Mouse (Mus musculus) skeletal muscle tissue, adult 2 months (tissue): ENCODE results near the gene Ap3m1.
"Not testable (repeated sequence)": the region's sequence is repeated elsewhere in the genome, so short reads cannot be mapped to it uniquely, and the experiment has no call there.

Experiments used
- DNase-seq: peaks from one replicate; pipeline ENCODE4 v3.0.0-alpha.2; 2012; ENCODE audit warnings: low read depth, low spot score

Gene Ap3m1

GRCm38 (mm10) chr14:21052112-21052780 is at the start of gene Ap3m1, which contains the start of gene Adk:
TSS of gene Ap3m1 (minus strand) at chr14:21052508.
TSS of gene Adk (plus strand) at chr14:21052574.
- DNase-seq = peak; percentile 94

- no peak for DNase-seq
Measured at GRCm38 (mm10) chr14:21101562-21101961, 49.3 kb upstream of the Ap3m1 start.

GRCm38 (mm10) chr14:21100876-21101275 is 48.6 kb upstream of the Ap3m1 start:
- DNase-seq = no peak

GRCm38 (mm10) chr14:21099371-21099770 is 47.1 kb upstream of the Ap3m1 start:
- no peak for DNase-seq

DNA sequence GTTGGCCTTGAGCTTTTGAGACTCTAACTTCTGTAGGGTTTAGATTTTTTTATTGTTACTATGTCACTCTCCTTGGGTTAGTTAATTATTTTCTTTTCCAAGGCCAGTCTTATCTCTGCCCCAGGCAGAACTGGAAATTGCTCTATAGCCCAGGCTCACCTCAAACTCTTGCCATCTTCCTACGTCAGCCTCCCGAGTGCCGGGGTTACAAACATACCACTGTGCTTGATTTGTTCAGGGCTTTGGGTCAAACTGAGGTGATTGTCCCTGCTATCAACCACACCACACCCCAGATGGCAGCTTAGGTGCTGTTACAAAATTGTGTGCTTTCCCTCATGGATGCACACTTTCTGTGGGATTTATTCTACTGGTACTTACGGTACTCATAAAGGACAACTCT is 44.4 kb upstream of the Ap3m1 start:
- no peak for DNase-seq

- no peak for DNase-seq
Measured at GRCm38 (mm10) chr14:21096279-21096678, 44.0 kb upstream of the Ap3m1 start.

DNA sequence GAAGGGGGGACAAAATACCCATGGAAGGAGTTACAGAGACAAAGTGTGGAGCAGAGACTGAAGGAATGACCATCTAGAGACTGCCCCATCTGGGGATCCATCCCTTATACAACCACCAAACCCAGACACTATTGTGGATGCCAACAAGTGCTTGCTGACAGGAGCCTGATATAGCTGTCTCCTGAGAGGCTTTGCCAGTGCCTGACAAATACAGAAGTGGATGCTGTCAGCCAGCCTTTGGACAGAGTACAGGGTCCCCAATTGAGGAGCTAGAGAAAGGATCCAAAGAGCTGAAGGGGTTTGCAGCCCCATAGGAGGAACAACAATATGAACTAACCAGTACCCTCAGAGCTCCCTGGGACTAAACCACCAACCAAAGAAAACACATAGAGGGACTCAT is 41.9 kb upstream of the Ap3m1 start:
- not testable (repeated sequence) for DNase-seq

DNA sequence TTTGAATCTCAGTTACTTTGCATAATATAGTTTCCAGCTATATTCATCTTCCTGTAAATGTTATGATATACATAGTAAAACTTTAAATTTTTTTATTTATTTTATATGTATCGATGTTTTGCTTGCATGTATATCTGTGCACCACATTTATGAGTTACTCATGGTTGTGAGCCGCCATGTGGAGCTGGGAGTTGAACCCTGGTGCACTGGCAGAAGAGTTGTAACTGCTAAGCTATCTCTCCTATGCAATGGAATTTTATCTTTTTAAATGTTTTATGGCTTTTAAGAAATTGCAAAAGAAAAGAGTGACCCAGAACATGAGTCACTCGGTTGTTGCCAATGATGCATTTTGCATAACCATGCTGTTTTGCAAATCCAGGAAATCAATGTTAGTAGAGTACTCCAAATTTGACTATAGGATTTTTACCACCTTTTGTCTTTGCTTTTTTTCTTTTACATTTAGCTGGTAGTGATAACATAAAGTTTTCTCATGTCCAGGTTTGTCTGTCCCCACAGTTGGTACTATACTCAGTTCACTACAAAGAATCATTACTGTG is 38.7 kb upstream of the Ap3m1 start:
- DNase-seq = no peak

DNA sequence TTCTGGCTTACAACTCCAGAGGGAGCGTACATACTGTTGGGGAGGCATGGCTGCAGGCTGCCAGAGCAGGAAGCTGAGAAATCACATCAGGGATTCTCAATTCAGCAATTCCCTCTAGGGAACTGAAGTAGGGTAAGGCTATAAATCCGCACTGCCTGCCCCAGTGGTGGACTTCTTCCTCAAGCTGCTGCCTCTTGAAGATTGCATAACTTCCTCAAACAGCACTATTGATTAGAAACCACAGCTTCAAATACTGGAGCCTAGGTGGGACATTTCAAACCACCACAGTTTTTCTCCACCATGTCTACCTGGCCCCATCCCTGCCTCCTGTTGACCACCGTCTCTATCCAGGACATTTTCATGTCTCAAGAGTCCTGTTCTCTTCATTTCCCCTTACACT is 38.1 kb upstream of the Ap3m1 start:
- DNase-seq = no peak

GRCm38 (mm10) chr14:21088731-21089130 is 36.4 kb upstream of the Ap3m1 start:
- no peak for DNase-seq

DNA sequence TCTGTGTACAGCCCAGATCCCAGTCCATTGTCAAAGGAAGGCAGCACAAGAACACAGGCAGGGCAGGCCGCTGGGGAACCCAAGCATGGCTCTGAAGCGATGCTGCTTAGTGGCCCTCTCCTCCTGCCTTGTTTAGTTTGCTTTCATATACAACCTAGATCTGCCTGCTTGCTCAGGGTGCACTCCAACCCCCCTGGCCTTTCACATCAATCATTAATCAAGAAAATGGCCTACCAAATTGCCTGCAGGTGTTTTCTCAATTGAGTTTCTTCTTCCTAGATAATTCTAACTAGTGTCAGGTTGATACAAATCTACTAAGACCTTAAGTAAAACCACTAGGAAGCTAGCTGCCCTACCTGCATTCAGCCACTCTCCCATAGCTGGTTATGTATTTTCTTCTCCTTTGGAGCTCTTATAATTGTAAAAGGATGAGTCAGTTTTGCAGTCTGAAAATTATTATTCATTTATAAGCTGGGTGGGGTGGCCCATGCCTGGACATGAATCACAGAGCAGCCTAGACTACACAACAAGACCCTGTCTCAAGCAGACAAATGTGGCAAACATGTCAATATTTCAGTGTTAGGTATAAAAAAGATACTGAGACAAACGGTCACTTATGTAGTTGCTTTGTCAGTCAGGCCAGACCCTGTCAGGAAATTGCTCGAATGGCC is 35.2 kb upstream of the Ap3m1 start:
- DNase-seq = no peak

GRCm38 (mm10) chr14:21086827-21087351 is 34.6 kb upstream of the Ap3m1 start:
- DNase-seq = no peak

- no peak for DNase-seq
Measured at GRCm38 (mm10) chr14:21086106-21086505, 33.8 kb upstream of the Ap3m1 start.

DNA sequence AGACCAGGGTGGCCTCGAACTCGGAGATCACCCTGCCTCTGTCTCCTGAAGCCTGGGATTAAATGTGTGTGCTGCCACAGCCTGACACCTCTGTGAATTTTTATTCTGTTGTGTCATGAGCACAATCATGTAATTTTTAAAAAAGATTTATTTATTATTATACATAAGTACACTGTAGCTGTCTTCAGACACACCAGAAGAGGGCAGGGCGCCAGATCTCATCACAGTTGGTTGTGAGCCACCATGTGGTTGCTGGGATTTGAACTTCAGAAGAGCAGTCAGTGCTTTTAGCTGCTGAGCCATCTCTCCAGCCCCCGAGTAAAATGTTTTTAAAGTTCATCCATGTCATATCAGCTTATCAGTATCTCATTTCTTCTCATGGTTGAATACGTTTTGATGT is 33.4 kb upstream of the Ap3m1 start:
- DNase-seq = no peak

DNA sequence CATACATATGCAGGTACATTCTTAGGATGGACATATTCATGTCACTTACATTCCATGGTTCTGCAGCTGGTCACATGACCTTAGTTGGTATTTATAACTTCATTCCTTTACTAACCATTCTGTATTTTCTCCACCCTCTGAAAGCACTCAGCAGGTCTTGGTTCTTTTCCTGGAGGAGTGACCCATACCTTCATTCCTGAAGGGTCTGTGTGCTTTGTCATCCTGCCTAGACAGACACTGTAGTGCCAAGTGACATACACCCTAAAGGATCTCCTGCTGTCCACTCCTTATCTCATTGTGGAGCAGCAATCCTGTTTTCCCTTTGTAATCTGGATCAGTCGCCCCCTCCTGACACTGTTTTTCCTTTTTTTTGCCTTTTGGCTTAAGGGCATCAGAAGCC is 30.5 kb upstream of the Ap3m1 start:
- no peak for DNase-seq

- no peak for DNase-seq
Measured at GRCm38 (mm10) chr14:21078511-21078910, 26.2 kb upstream of the Ap3m1 start.

DNA sequence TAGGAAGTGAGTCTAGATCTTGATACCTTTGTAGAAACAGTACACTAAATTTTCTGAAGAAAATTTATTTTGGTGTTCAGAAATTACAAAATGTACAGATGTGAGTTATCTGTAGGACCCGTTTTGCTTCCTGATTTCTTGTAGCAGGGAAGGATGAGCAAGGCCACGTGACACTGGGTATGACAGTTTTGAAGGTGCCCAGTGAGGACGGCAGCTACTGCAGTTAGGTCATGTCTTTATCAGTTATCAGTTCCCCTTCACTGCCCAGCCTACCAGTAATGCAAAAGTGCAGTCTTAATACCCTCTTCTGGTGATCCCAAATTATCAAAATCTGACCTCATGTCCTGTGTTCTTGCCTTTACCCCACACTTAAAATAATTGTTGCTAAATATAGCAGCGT is 25.6 kb upstream of the Ap3m1 start:
- DNase-seq = no peak

- no peak for DNase-seq
Measured at GRCm38 (mm10) chr14:21076501-21077194, 24.3 kb upstream of the Ap3m1 start.

- peak; percentile 94 for DNase-seq
Measured at GRCm38 (mm10) chr14:21075751-21076500, 23.6 kb upstream of the Ap3m1 start.

GRCm38 (mm10) chr14:21074398-21075320 is 22.4 kb upstream of the Ap3m1 start:
- DNase-seq = no peak
